Mouse (Mus musculus) embryonic facial prominence, embryonic 14.5 days (tissue): Measurements from ENCODE around the gene Orai1. TPM values are rescaled to one million over a fixed set of nuclear protein-coding genes. Genes with fewer than 3 reads are reported as not detected.

Experiments used
- ATAC-seq: fragments of 200-750 bp; cut with Nextera tagmentation; 2 replicates; pipeline ENCODE4 v1.8.0; 2017; ENCODE audit warnings: low read depth, moderate number of reproducible peaks, moderate TSS enrichment
- DNase-seq: peaks from one replicate; pipeline ENCODE4 v3.0.0-alpha.2; 2015; ENCODE audit warnings: low spot score
- H3K27ac ChIP-seq: fragments of 300-500 bp; sonication (generic); replicated peaks from 2 replicates; pipeline ENCODE4 v1.5.1; 2014; ENCODE audit warnings: low read depth, mild to moderate bottlenecking, low read length, moderate library complexity
- H3K27me3 ChIP-seq: fragments of 300-500 bp; sonication (generic); replicated peaks from 2 replicates; pipeline ENCODE4 v1.6.1; 2014; ENCODE audit warnings: low read length; ENCODE audit not compliant: control insufficient read depth, insufficient read depth
- H3K36me3 ChIP-seq: fragments of 300-500 bp; sonication (generic); 2 replicates; pipeline ENCODE4 v1.6.1; 2014; ENCODE audit warnings: low read length, mixed read lengths; ENCODE audit not compliant: control insufficient read depth, insufficient read depth
- H3K4me1 ChIP-seq: fragments of 300-500 bp; sonication (generic); 2 replicates; pipeline ENCODE4 v1.6.1; 2014; ENCODE audit warnings: antibody characterized with exemption, low read length; ENCODE audit not compliant: control insufficient read depth, insufficient read depth
- H3K4me2 ChIP-seq: fragments of 300-500 bp; sonication (generic); 2 replicates; pipeline ENCODE4 v1.6.1; 2014; ENCODE audit warnings: low read depth, mild to moderate bottlenecking, low read length, moderate library complexity, mixed read lengths
- H3K4me3 ChIP-seq: fragments of 300-500 bp; sonication (generic); 2 replicates; pipeline ENCODE4 v1.5.1; 2014; ENCODE audit warnings: low read depth, mild to moderate bottlenecking, low read length
- H3K9ac ChIP-seq: fragments of 300-500 bp; sonication (generic); 2 replicates; pipeline ENCODE4 v1.6.1; 2014; ENCODE audit warnings: low read depth, mild to moderate bottlenecking, low read length, moderate library complexity, mixed read lengths
- H3K9me3 ChIP-seq: fragments of 300-500 bp; sonication (generic); 2 replicates; pipeline ENCODE4 v1.6.1; 2016; ENCODE audit warnings: low read length; ENCODE audit not compliant: control insufficient read depth
- WGBS: fragments of 180-500 bp; shearing (Covaris S2); extraction: QIAGEN DNeasy Blood & Tissue Kit; methylation state at CpG from one replicate; pipeline ENCODE4 v1.1.7; 2014; 5-methylcytosine and 5-hydroxymethylcytosine counted together
- polyA plus RNA-seq: library from polyadenylated mRNA; unstranded; fragments of >200 nt; fragmentation: Nextera tagmentation; extraction: Ambion mirVana; gene quantifications from 2 replicates; pipeline ENCODE4 v1.2.1, GENCODE M21; 2014

Orai1 gene
- polyA plus RNA-seq, 1 experiment from 2014 or later = 20.8 TPM

- ATAC-seq = peak; percentile 58
- Histone ChIP-seq H3K27ac (no peak overlapping the region), H3K36me3 (no peaks in the 10 kb centered on the region), H3K4me2 (no peak overlapping the region), H3K9me3 (no peaks in the 10 kb centered on the region), H3K27me3 (no peaks in the 10 kb centered on the region), H3K4me3 (no peak overlapping the region), H3K4me1 (peaks cover 4% of the 10 kb centered on the region; the same call in 1 of the 2 replicates), H3K9ac (no peak overlapping the region)
- WGBS = 30% methylated on average over 9 of the region's 9 CpGs
- peak; percentile 83 for DNase-seq
These were observed 30.9 kb downstream of the Orai1 start for GRCm38 (mm10) chr5:123045561-123046295.

DNA sequence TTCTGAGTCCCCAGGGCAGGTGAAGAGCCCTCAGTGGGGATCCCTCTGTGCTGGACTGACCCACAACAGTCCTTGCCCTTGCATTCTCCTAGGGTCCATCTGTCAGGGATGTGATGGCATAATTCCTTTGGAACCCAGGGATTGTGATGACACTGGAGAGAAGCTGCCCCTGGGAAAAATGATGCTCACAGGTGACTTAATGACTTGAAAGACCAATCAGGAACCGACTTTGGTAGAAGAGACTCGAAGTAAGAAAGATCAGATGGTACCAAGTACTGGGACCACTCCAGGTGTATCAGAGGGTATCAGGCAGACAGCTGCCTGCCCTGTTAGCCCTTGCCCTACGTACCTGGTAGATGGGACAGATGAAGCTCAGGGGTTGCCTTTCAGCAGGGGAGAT is 32.0 kb downstream of the Orai1 start, which contains the start of gene Morn3:
Gene Morn3 (minus strand): TSS at position 101 of the 400 bp plus-strand sequence.
- no peak within 1 kb of the TSS for H3K4me3 ChIP-seq
- no peak within 1 kb of the TSS for H3K27ac ChIP-seq
- no peak for DNase-seq
- no peaks in the 10 kb centered on the region for H3K36me3 ChIP-seq
- WGBS = 87% methylated on average over 3 of the region's 3 CpGs
- no peaks in the 10 kb centered on the region for H3K27me3 ChIP-seq
- no peaks in the 10 kb centered on the region for H3K9me3 ChIP-seq
- no peak for ATAC-seq
- no peak within 1 kb of the TSS for H3K9ac ChIP-seq
- H3K4me1 ChIP-seq = peaks cover 4% of the 10 kb centered on the region; the same call in 1 of the 2 replicates
- H3K4me2 ChIP-seq = no peak within 1 kb of the TSS

- no peak overlapping the region; the same call in 1 of the 2 replicates for H3K27ac ChIP-seq
- DNase-seq (peak; percentile 83), ATAC-seq (peak; percentile 64; the same call in 1 of the 2 replicates)
- H3K36me3 ChIP-seq = no peaks in the 10 kb centered on the region
- H3K27me3 ChIP-seq = no peaks in the 10 kb centered on the region
- no peaks in the 10 kb centered on the region for H3K9me3 ChIP-seq
- 3% methylated on average over 12 of the region's 12 CpGs for WGBS
- peak overlapping the region; percentile 53 for H3K4me2 ChIP-seq
- peak overlapping the region; percentile 19 for H3K4me3 ChIP-seq
- H3K4me1 ChIP-seq = peaks cover 4% of the 10 kb centered on the region; the same call in 1 of the 2 replicates
- H3K9ac ChIP-seq = peak overlapping the region; percentile 55
These were observed 34.4 kb downstream of the Orai1 start for GRCm38 (mm10) chr5:123049271-123049670.

- ATAC-seq (no peak), DNase-seq (no peak)
- H3K27ac ChIP-seq = no peak overlapping the region
- no peak overlapping the region for H3K4me2 ChIP-seq
- no peaks in the 10 kb centered on the region for H3K27me3 ChIP-seq
- no peak overlapping the region for H3K4me3 ChIP-seq
- no peaks in the 10 kb centered on the region for H3K9me3 ChIP-seq
- H3K36me3 ChIP-seq = no peaks in the 10 kb centered on the region
- H3K9ac ChIP-seq = no peak overlapping the region
- 79% methylated on average over 9 of the region's 9 CpGs for WGBS
- peaks cover 4% of the 10 kb centered on the region; the same call in 1 of the 2 replicates for H3K4me1 ChIP-seq
These were observed 36.0 kb downstream of the Orai1 start for GRCm38 (mm10) chr5:123050918-123051317.

GRCm38 (mm10) chr5:123051736-123052135 is 36.9 kb downstream of the Orai1 start:
- Histone ChIP-seq H3K4me3 (no peak overlapping the region), H3K9ac (no peak overlapping the region), H3K4me2 (no peak overlapping the region), H3K27ac (no peak overlapping the region), H3K36me3 (no peaks in the 10 kb centered on the region), H3K27me3 (no peaks in the 10 kb centered on the region), H3K4me1 (peaks cover 4% of the 10 kb centered on the region; the same call in 1 of the 2 replicates), H3K9me3 (no peaks in the 10 kb centered on the region)
- DNase-seq = no peak
- 70% methylated on average over 5 of the region's 5 CpGs for WGBS
- no peak for ATAC-seq

GRCm38 (mm10) chr5:123057366-123058250 is 42.7 kb downstream of the Orai1 start:
- Histone ChIP-seq H3K4me1 (peaks cover 6% of the 10 kb centered on the region), H3K27me3 (no peaks in the 10 kb centered on the region), H3K36me3 (no peaks in the 10 kb centered on the region), H3K4me3 (peak overlapping the region; percentile 43), H3K4me2 (peak overlapping the region; percentile 55), H3K27ac (peak overlapping the region; percentile 63; the same call in 1 of the 2 replicates), H3K9me3 (0 out of 2 replicates have a peak, but pooled peaks cover 3% of the 10 kb centered on the region), H3K9ac (peak overlapping the region; percentile 62)
- DNase-seq = peak; percentile 100
- ATAC-seq = peak; percentile 98
- WGBS = 8% methylated on average over 47 of the region's 48 CpGs

DNA sequence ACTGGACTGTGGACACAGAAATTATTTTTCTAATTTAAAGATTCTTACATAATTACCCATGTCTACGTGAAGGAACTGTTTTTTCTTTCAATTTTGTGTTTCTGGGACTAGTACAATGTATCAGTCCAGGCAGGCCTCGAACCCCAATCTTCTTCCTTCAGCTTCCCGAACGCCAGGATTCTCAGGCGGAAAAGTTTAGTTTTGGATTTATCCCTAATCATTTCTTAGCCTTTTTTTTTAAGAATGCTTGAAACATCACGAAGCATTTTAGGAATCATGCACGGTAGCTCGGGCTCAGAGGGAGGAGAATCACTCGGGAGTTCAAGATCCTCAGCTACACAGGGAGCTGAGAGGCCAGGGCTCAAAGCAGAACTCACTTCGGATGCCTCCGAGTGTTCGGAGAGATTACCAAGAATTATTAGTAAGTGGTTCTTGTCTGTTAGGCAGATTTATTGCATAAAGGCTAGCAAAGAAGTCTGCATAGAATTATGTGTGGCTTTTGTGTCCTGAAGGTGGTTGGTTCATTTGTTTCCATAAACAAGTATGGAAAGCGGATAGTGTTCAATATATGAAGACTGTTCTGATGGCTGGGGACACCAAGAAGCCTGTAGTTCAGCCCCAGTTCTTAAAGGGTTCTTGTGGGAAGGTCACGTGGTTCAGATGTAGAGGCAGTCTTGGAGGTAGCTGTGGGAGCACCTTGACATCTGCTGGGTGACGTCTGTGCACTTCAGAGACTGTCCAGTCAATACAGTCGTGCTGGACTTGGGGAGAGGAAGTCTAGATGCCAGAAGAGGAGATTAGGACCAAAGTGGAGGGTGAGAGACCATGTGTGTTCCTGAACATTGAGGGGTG is 43.6 kb downstream of the Orai1 start:
- H3K9me3 ChIP-seq = 0 out of 2 replicates have a peak, but pooled peaks cover 3% of the 10 kb centered on the region
- DNase-seq (no peak), ATAC-seq (no peak)
- H3K36me3 ChIP-seq = no peaks in the 10 kb centered on the region
- peak overlapping the region; percentile 63 for H3K27ac ChIP-seq
- peaks cover 6% of the 10 kb centered on the region for H3K4me1 ChIP-seq
- H3K4me2 ChIP-seq = peak overlapping the region; percentile 55
- 40% methylated on average over 16 of the region's 16 CpGs for WGBS
- H3K9ac ChIP-seq = peak overlapping the region; percentile 62
- no peaks in the 10 kb centered on the region for H3K27me3 ChIP-seq
- H3K4me3 ChIP-seq = peak overlapping the region; percentile 43
